Mouse (Mus musculus) embryonic facial prominence, embryonic 15.5 days (tissue): ENCODE measurements at regions not wholly inside any gene's neighbourhood (a gene's known extent, or its start where the extent isn't known, plus 50 kb on each side); places are given as distances from the start of the nearest gene placed in this dataset.

ENCODE experiments used
- ATAC-seq: fragments of 200-750 bp; cut with Nextera tagmentation; 2 replicates; pipeline ENCODE4 v1.8.0; 2017; ENCODE audit warnings: low read depth, moderate TSS enrichment; ENCODE audit not compliant: insufficient number of reproducible peaks, low FRiP score, low TSS enrichment
- H3K27ac ChIP-seq: fragments of 300-500 bp; sonication (generic); replicated peaks from 2 replicates; pipeline ENCODE4 v1.5.1; 2015; ENCODE audit warnings: mild to moderate bottlenecking, inconsistent platforms
- H3K27me3 ChIP-seq: fragments of 300-500 bp; sonication (generic); 2 replicates; pipeline ENCODE4 v1.6.1; 2015; ENCODE audit warnings: inconsistent platforms
- H3K36me3 ChIP-seq: fragments of 300-500 bp; sonication (generic); 2 replicates; pipeline ENCODE4 v1.6.1; 2015; ENCODE audit warnings: mild to moderate bottlenecking, inconsistent platforms
- H3K4me1 ChIP-seq: fragments of 300-500 bp; sonication (generic); 2 replicates; pipeline ENCODE4 v1.6.1; 2015; ENCODE audit warnings: inconsistent platforms
- H3K4me2 ChIP-seq: fragments of 300-500 bp; sonication (generic); replicated peaks from 2 replicates; pipeline ENCODE4 v1.6.1; 2015; ENCODE audit warnings: mild to moderate bottlenecking, inconsistent platforms
- H3K4me3 ChIP-seq: fragments of 300-500 bp; sonication (generic); replicated peaks from 2 replicates; pipeline ENCODE4 v1.5.1; 2015; ENCODE audit warnings: mild to moderate bottlenecking, inconsistent platforms
- H3K9ac ChIP-seq: fragments of 300-500 bp; sonication (generic); 2 replicates; pipeline ENCODE4 v1.6.1; 2015; ENCODE audit warnings: inconsistent platforms
- H3K9me3 ChIP-seq: fragments of 300-500 bp; sonication (generic); replicated peaks from 2 replicates; pipeline ENCODE4 v1.6.1; 2016; ENCODE audit warnings: inconsistent platforms
- WGBS: fragments of 180-500 bp; shearing (Covaris S2); methylation state at CpG from one replicate; pipeline ENCODE4 v1.1.7; 2015; 5-methylcytosine and 5-hydroxymethylcytosine counted together

DNA sequence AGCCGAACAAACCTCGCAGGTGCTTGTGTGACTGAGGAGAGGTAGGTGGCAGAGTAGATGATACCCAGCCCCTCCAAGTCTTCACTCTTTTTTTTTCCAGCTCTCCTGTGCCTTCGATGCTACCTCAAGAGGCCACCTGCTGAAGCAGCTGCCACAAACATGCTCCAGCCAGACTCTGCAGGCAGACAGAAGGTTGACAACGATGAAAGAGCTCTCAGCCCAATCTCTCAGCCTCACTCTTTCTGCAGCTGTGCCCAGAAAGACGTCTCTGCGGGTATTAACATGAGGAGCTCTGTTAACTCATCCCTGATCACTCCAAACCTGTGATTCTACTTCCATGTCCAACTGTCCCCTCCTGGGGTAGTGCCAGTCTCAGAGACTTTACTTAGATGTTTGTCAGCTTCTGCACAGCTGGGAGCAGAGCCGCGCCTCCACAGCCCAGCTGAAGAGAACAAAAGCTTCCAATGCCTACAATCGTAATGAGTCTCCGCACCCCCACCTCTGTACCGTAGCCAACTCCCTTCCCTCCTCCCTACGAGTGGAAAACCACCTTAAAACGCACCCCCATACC, 2512.8 kb upstream of the 5930422O12Rik start:
- Histone ChIP-seq H3K4me2 (peak overlapping the region; percentile 73), H3K9me3 (no peaks in the 10 kb centered on the region), H3K9ac (no peak overlapping the region), H3K36me3 (no peaks in the 10 kb centered on the region), H3K27me3 (no peaks in the 10 kb centered on the region), H3K4me1 (peaks cover 12% of the 10 kb centered on the region), H3K4me3 (peak overlapping the region; percentile 42), H3K27ac (peak overlapping the region; percentile 63; the same call in 1 of the 2 replicates)
- ATAC-seq: peak; percentile 67; the same call in 1 of the 2 replicates
- 11% methylated on average over 13 of the region's 13 CpGs for WGBS

DNA sequence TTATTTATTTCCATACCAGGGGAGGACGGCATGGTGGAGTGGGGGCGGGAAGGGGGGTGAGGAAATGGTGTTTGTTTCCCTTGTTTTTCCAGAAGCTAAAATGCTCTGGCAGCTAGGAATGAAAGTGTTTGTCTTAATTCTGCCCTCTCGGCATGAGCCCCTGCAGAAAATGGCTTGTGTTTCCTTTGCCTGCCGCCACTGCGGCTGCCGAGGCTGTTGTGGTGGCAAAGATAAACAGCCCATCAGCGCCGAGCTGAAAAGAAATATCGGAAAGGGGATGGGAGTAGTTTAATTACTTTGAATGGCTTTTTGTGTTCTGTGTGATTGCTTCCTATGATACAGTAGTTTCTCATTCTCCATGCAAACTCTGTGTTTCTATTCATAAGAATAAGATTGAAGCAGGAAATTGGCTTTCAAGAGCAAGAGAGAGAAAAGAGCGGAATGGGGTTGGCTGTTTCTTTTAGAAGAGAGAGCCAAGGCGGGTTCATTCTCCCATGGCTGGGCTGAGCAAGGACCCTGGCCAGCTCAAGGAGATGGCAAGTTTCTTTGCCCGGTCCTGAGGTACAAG, 2512.2 kb upstream of the 5930422O12Rik start:
- WGBS: 10% methylated on average over 12 of the region's 12 CpGs
- peak overlapping the region; percentile 42 for H3K4me3 ChIP-seq
- peaks cover 12% of the 10 kb centered on the region for H3K4me1 ChIP-seq
- H3K4me2 ChIP-seq: peak overlapping the region; percentile 73
- peak overlapping the region; percentile 63; the same call in 1 of the 2 replicates for H3K27ac ChIP-seq
- no peaks in the 10 kb centered on the region for H3K9me3 ChIP-seq
- no peak overlapping the region for H3K9ac ChIP-seq
- 0 out of 2 replicates have a peak, but pooled peaks have one; percentile 11 for ATAC-seq
- no peaks in the 10 kb centered on the region for H3K27me3 ChIP-seq
- H3K36me3 ChIP-seq: no peaks in the 10 kb centered on the region

DNA sequence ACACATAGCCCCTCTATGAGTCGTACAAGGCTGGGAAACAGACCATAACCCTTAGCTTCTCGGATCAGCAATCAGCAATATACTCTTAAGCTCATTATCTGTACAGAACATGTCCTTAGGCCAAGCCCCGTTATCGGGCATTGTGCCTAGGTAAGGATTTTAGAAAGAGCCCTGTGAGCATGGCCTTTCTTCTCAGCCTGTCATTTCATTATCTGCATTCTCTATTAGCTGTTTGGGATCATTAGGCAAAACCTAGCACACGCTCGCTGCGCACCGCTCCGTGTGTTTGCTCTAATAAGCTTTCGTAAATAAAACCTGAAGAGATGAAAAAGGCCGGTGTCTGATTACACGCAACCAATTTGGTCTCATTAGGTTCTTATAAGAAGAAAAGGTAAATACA, 2507.1 kb upstream of the 5930422O12Rik start:
- Histone ChIP-seq H3K4me3 (no peak overlapping the region), H3K4me1 (peaks cover 4% of the 10 kb centered on the region; the same call in 1 of the 2 replicates), H3K27ac (no peak overlapping the region), H3K36me3 (no peaks in the 10 kb centered on the region), H3K9me3 (no peaks in the 10 kb centered on the region), H3K27me3 (peaks cover 6% of the 10 kb centered on the region), H3K4me2 (no peak overlapping the region), H3K9ac (no peak overlapping the region)
- ATAC-seq: no peak
- 83% methylated on average over 12 of the region's 12 CpGs for WGBS

DNA sequence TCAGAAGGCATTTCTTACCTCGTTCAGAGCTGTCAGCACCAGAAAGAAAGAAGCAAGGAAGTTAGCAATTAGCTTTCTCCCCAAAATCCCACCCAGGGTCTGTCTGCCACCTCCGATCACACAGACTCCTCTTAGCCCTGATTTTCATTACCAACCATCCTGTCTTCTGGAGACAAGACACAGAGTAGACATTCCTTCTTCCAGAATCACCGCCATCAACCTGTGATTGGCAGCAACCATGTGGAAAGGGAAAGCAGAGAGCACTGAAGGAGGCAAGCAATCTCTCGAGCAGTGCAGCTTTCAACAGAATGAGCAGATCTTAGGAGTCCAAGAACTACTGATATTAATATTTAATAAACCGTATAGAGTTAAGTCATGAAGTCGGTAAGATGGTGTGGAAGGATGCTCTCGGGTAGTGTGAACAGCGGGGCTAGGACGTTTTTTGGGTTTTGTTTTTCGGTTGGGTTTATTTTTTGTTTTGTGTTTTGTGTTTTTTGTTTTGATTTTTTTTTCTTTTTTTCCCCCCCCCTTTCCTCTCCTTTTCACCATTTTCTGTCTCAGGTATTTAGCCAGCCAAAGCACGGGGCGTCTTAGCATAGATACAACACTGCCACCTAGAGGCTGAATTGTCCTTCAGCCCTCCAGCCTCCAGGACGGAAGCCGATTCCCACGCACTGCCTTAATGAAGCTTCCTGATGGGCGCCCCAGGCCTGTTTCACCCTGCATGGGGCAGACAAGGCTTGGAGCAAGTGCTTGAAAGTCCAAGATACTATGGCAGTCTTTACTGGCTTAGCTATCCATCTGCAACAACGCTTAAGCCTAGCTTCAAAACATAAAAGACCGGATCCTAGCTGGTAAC, 2505.0 kb upstream of the 5930422O12Rik start:
- WGBS: 31% methylated on average over 18 of the region's 18 CpGs
- Histone ChIP-seq H3K27me3 (peaks cover 6% of the 10 kb centered on the region), H3K27ac (no peak overlapping the region), H3K36me3 (no peaks in the 10 kb centered on the region), H3K4me1 (peaks cover 3% of the 10 kb centered on the region; the same call in 1 of the 2 replicates), H3K4me2 (peak overlapping the region; percentile 37), H3K9me3 (no peaks in the 10 kb centered on the region), H3K9ac (no peak overlapping the region), H3K4me3 (0 out of 2 replicates have a peak overlapping the region, but pooled peaks have one; percentile 10)
- ATAC-seq: peak; percentile 57; the same call in 1 of the 2 replicates

DNA sequence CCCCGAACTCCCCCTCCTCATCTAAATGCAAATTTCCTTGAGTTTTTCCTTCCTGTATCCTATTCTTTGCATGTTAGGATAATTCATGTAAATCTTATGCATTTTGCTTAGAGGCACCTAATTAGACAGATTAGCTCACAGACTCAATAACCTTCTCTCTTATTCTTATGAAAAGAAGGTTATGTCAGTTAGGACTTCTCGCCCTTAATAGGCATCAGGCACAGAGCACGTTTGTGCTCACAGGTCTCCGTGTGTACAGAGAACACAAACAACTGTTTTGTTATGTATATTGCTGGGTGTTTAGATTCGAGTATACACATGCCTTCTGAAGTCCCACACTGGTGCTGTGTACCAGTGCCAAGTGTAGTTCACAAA, 2504.4 kb upstream of the 5930422O12Rik start:
- no peak for ATAC-seq
- Histone ChIP-seq H3K36me3 (no peaks in the 10 kb centered on the region), H3K4me3 (0 out of 2 replicates have a peak overlapping the region, but pooled peaks have one; percentile 10), H3K27ac (no peak overlapping the region), H3K4me2 (peak overlapping the region; percentile 37), H3K9ac (no peak overlapping the region), H3K9me3 (no peaks in the 10 kb centered on the region), H3K4me1 (peaks cover 3% of the 10 kb centered on the region; the same call in 1 of the 2 replicates), H3K27me3 (peaks cover 6% of the 10 kb centered on the region)
- 31% methylated on average over 5 of the region's 5 CpGs for WGBS

GRCm38 (mm10) chr8:30924656-30925055, 2503.9 kb upstream of the 5930422O12Rik start:
- Histone ChIP-seq H3K4me2 (no peak overlapping the region), H3K27me3 (peaks cover 6% of the 10 kb centered on the region), H3K4me1 (peaks cover 3% of the 10 kb centered on the region; the same call in 1 of the 2 replicates), H3K9me3 (no peaks in the 10 kb centered on the region), H3K4me3 (no peak overlapping the region), H3K36me3 (no peaks in the 10 kb centered on the region), H3K27ac (no peak overlapping the region), H3K9ac (no peak overlapping the region)
- 64% methylated on average over 6 of the region's 6 CpGs for WGBS
- ATAC-seq: no peak

DNA sequence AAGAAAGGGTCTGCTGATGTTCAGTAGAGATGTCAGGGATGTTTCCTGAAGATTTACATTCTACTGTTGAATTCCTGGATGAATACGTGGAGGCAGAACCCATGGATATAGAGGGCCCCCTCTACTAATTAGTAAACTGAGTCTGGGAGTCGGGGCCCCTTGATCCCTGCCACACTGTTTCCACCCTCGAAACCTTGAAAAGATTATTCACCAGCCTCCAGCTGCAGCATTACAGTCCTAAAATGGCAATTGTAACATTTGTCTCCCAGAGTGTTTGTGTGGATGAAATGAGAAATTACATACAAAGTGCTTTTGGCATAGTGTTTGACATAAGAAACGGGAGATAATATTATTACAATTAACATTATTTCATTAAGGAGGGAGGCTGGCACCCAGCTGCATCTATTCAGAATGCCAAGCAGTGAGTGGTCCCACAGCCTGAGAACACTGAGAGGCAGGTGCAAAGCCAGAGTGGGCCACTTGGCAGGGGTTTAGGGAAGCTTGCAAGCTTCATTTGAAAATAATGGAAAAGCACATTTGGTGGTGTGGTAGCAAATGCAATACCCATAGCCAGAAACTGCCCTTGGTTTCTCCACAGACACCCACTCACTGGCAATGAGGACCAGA, 2490.9 kb upstream of the 5930422O12Rik start:
- H3K4me1 ChIP-seq: no peaks in the 10 kb centered on the region
- no peak for ATAC-seq
- no peak overlapping the region for H3K27ac ChIP-seq
- no peaks in the 10 kb centered on the region for H3K9me3 ChIP-seq
- no peak overlapping the region for H3K4me3 ChIP-seq
- no peaks in the 10 kb centered on the region for H3K27me3 ChIP-seq
- H3K9ac ChIP-seq: no peak overlapping the region
- 63% methylated on average over 4 of the region's 4 CpGs for WGBS
- no peaks in the 10 kb centered on the region for H3K36me3 ChIP-seq
- no peak overlapping the region for H3K4me2 ChIP-seq

- Histone ChIP-seq H3K27ac (0 out of 2 replicates have a peak overlapping the region, but pooled peaks have one; percentile 12), H3K27me3 (no peaks in the 10 kb centered on the region)
- WGBS: 26% methylated on average over 4 of the region's 4 CpGs
Observed at GRCm38 (mm10) chr8:30940901-30941300, 2487.6 kb upstream of the 5930422O12Rik start.

DNA sequence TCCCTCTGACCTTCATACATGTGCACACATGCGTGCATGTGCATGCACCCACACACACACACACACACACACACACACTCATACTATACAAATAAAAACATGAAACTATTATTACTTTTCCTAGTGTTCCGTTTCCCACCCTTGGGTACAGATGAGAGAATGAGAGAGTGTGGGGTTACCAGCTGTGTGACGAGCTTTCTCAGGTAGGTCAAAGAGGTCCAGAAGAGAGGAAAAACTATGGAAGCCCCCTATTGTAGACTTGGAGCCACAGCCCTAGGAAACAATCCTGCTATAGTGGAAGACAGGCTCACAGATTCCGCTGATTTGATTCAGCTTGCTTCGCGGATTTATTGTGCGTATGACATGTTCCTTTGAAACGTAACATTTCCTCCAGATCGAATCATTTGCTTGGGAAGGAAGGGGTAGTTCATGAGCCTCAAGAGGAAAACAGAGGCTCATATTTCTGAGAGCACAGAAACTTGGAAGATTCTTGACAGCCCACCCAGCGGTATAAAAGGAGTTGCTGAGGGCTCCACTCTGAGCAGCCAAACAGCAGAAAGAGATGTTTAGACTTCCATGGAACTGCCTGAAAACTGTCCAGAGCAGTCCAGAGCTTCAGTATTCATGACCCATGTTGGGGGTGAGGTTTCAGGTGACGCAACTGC, 2486.9 kb upstream of the 5930422O12Rik start:
- peak; percentile 15 for ATAC-seq
- H3K4me1 ChIP-seq: 0 out of 2 replicates have a peak, but pooled peaks cover 3% of the 10 kb centered on the region
- no peaks in the 10 kb centered on the region for H3K9me3 ChIP-seq
- no peak overlapping the region for H3K9ac ChIP-seq
- H3K4me3 ChIP-seq: no peak overlapping the region
- peak overlapping the region; percentile 12; the same call in 1 of the 2 replicates for H3K27ac ChIP-seq
- H3K36me3 ChIP-seq: no peaks in the 10 kb centered on the region
- H3K27me3 ChIP-seq: no peaks in the 10 kb centered on the region
- WGBS: 38% methylated on average over 11 of the region's 11 CpGs
- no peak overlapping the region for H3K4me2 ChIP-seq

More at GRCm38 (mm10) chr8:30940901-30941300, 2487.6 kb upstream of the 5930422O12Rik start:
- no peak for ATAC-seq
- Histone ChIP-seq H3K9ac (no peak overlapping the region), H3K9me3 (no peaks in the 10 kb centered on the region), H3K36me3 (no peaks in the 10 kb centered on the region), H3K4me1 (no peaks in the 10 kb centered on the region), H3K4me3 (no peak overlapping the region), H3K4me2 (no peak overlapping the region)

GRCm38 (mm10) chr8:30946154-30947065, 2482.1 kb upstream of the 5930422O12Rik start:
- peak; percentile 86 for ATAC-seq
- WGBS: 33% methylated on average over 10 of the region's 10 CpGs
- Histone ChIP-seq H3K27ac (peak overlapping the region; percentile 60; the same call in 1 of the 2 replicates), H3K27me3 (no peaks in the 10 kb centered on the region), H3K9me3 (no peaks in the 10 kb centered on the region), H3K4me2 (no peak overlapping the region), H3K4me1 (0 out of 2 replicates have a peak, but pooled peaks cover 5% of the 10 kb centered on the region), H3K36me3 (no peaks in the 10 kb centered on the region), H3K4me3 (no peak overlapping the region), H3K9ac (no peak overlapping the region)
